Mouse (Mus musculus) testis, adult 2 months (tissue): ENCODE results near the gene Ankrd36. TPM values are rescaled to one million over a fixed set of nuclear protein-coding genes. Genes with fewer than 3 reads are reported as not detected.
A peak's percentile ranks its signal among the peaks of the same experiment; 100 is the strongest.
"Not testable (repeated sequence)": the region's sequence is repeated elsewhere in the genome, so short reads cannot be mapped to it uniquely, and the experiment has no call there.

Experiments used
- H3K27ac ChIP-seq: fragments of 200-500 bp; 2 replicates; pipeline ENCODE4 v1.5.1; 2012; ENCODE audit warnings: low read depth, low read length; ENCODE audit not compliant: control insufficient read depth, insufficient read depth
- H3K27me3 ChIP-seq: fragments of 200-500 bp; 2 replicates; pipeline ENCODE4 v1.6.1; 2012; ENCODE audit warnings: mild to moderate bottlenecking, low read length, moderate library complexity; ENCODE audit not compliant: control insufficient read depth, insufficient read depth
- H3K36me3 ChIP-seq: fragments of 200-500 bp; 2 replicates; pipeline ENCODE4 v1.6.1; 2012; ENCODE audit warnings: mild to moderate bottlenecking, low read length; ENCODE audit not compliant: control insufficient read depth, insufficient read depth
- H3K4me1 ChIP-seq: fragments of 200-500 bp; 2 replicates; pipeline ENCODE4 v1.6.1; 2012; ENCODE audit warnings: low read length; ENCODE audit not compliant: control insufficient read depth, insufficient read depth
- H3K4me3 ChIP-seq: fragments of 200-500 bp; 2 replicates; pipeline ENCODE4 v1.5.1; 2012; ENCODE audit warnings: low read depth, mild to moderate bottlenecking, low read length, moderate library complexity, mixed read lengths; ENCODE audit not compliant: control insufficient read depth
- CTCF ChIP-seq: fragments of 200-500 bp; IDR thresholded peaks from 2 replicates; pipeline ENCODE4 v1.5.1; 2012; ENCODE audit warnings: low read depth, mild to moderate bottlenecking, inconsistent platforms, low read length, moderate library complexity; ENCODE audit not compliant: control insufficient read depth, insufficient read depth, insufficient replicate concordance
- POLR2A ChIP-seq: fragments of 200-500 bp; IDR thresholded peaks from 2 replicates; pipeline ENCODE4 v1.6.1; 2012; ENCODE audit warnings: low read depth, mild to moderate bottlenecking, inconsistent platforms, low read length, moderate library complexity; ENCODE audit not compliant: control insufficient read depth
- polyA plus RNA-seq: library from polyadenylated mRNA; depleted of rRNA; stranded (reverse); fragments of >200 nt; gene quantifications from 2 replicates; pipeline ENCODE4 v1.2.3, GENCODE M21; 2012

Gene Ankrd36
- polyA plus RNA-seq, 1 experiment, result 260 TPM

GRCm38 (mm10) chr11:5541230-5541798 is 28.2 kb upstream of the Ankrd36 start:
- H3K4me1 ChIP-seq, result peaks cover 4% of the 10 kb centered on the region
- peak overlapping the region; percentile 96 for H3K27ac ChIP-seq
- H3K36me3 ChIP-seq, result peaks cover 3% of the 10 kb centered on the region
- no peak for TF ChIP-seq CTCF
- no peak; the same call in 1 of the 2 replicates for TF ChIP-seq POLR2A
- H3K4me3 ChIP-seq, result peak overlapping the region; percentile 96
- H3K27me3 ChIP-seq, result no peaks in the 10 kb centered on the region

GRCm38 (mm10) chr11:5541799-5542481 is 27.5 kb upstream of the Ankrd36 start, which contains the start of gene Ccdc117:
Ccdc117 (minus strand) TSS chr11:5542187.
- H3K4me3 ChIP-seq, result peak within 1 kb of the TSS; percentile 96
- peaks cover 4% of the 10 kb centered on the region for H3K4me1 ChIP-seq
- H3K36me3 ChIP-seq, result peaks cover 3% of the 10 kb centered on the region

GRCm38 (mm10) chr11:5542482-5543185 is 26.9 kb upstream of the Ankrd36 start:
- TF ChIP-seq POLR2A, result no peak
- TF ChIP-seq CTCF, result no peak
- H3K4me3 ChIP-seq, result peak overlapping the region; percentile 96
- peaks cover 3% of the 10 kb centered on the region for H3K36me3 ChIP-seq
- peaks cover 4% of the 10 kb centered on the region for H3K4me1 ChIP-seq
- H3K27me3 ChIP-seq, result no peaks in the 10 kb centered on the region
- peak overlapping the region; percentile 96 for H3K27ac ChIP-seq

More at GRCm38 (mm10) chr11:5541799-5542481, 27.5 kb upstream of the Ankrd36 start, which contains the start of gene Ccdc117:
- TF ChIP-seq POLR2A (peak; percentile 93), CTCF (0 out of 2 replicates have a peak, but pooled peaks have one; percentile 2)
- Histone ChIP-seq H3K27ac (peak within 1 kb of the TSS; percentile 96), H3K27me3 (no peaks in the 10 kb centered on the region)

- Histone ChIP-seq H3K27ac (no peak overlapping the region), H3K4me1 (peaks cover 4% of the 10 kb centered on the region), H3K4me3 (peak overlapping the region; percentile 31; the same call in 1 of the 2 replicates), H3K27me3 (no peaks in the 10 kb centered on the region), H3K36me3 (peaks cover 3% of the 10 kb centered on the region)
- TF ChIP-seq POLR2A (no peak), CTCF (no peak)
These were observed 26.2 kb upstream of the Ankrd36 start for GRCm38 (mm10) chr11:5543281-5543680.

- not testable (repeated sequence) for H3K36me3 ChIP-seq, H3K4me3 ChIP-seq, H3K27me3 ChIP-seq, H3K27ac ChIP-seq, H3K4me1 ChIP-seq
These were observed 24.8 kb upstream of the Ankrd36 start for GRCm38 (mm10) chr11:5544709-5545108.

- TF ChIP-seq POLR2A (no peak), CTCF (no peak)
These were observed 24.0 kb upstream of the Ankrd36 start for GRCm38 (mm10) chr11:5545457-5545856.

GRCm38 (mm10) chr11:5546693-5547092 is 22.8 kb upstream of the Ankrd36 start:
- Histone ChIP-seq H3K4me3 (no peak overlapping the region), H3K36me3 (no peaks in the 10 kb centered on the region), H3K4me1 (no peaks in the 10 kb centered on the region; the same call in 1 of the 2 replicates), H3K27ac (no peak overlapping the region), H3K27me3 (no peaks in the 10 kb centered on the region)
- TF ChIP-seq CTCF (no peak), POLR2A (no peak)

More at GRCm38 (mm10) chr11:5545457-5545856, 24.0 kb upstream of the Ankrd36 start:
- H3K4me1 ChIP-seq, result peaks cover 1% of the 10 kb centered on the region
- peaks cover under 1% of the 10 kb centered on the region; the same call in 1 of the 2 replicates for H3K36me3 ChIP-seq
- no peaks in the 10 kb centered on the region for H3K27me3 ChIP-seq
- H3K4me3 ChIP-seq, result peak overlapping the region; percentile 33; the same call in 1 of the 2 replicates
- no peak overlapping the region for H3K27ac ChIP-seq
